In the genomic region with DNA sequence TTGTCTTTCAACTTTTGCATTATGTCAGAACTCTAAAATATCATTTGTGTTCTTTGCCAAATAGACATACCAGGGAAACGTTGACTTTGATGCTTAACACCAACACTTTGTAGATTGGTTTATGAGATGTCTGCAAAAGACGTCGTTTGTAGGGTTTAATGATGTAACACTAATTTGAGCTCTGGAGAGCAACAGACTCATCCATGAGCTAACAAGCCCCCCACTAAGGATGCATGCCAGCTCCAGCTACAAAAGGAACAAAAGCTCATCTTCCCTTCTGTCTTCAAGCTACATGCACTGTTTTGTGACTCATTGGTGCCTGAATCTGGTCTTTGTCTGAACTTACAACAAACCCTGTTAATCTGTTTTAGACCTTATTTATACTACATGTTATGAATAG, we compare ENCODE assay signal across 29 mouse cellular contexts. TPM values are rescaled to one million over a fixed set of nuclear protein-coding genes. Genes with fewer than 3 reads are reported as not detected.
"Had no signal": no experiment of that assay in that cellular context is flagged by ENCODE, and none has a peak within 500 bp of the region (broad histone marks: within the 10 kb centered on the region; RNA-seq: fewer than 3 reads in every experiment).

No protein-coding gene starts in this region.

- ATAC-seq: hindbrain, postnatal 0 days; intestine, embryonic 16.5 days; liver, embryonic 12.5 days had no signal

- H3K4me1 ChIP-seq: heart, embryonic 13.5 days; heart, embryonic 15.5 days; hindbrain, embryonic 13.5 days; kidney, embryonic 15.5 days; limb, embryonic 13.5 days; limb, embryonic 15.5 days; liver, embryonic 12.5 days had no signal

- H3K36me3 ChIP-seq: heart, embryonic 13.5 days; heart, embryonic 15.5 days; hindbrain, embryonic 13.5 days; hindbrain, embryonic 15.5 days; kidney, embryonic 15.5 days; limb, embryonic 13.5 days; limb, embryonic 15.5 days; liver, embryonic 12.5 days had no signal

- H3K4me3 ChIP-seq: gastrocnemius, adult 2 months; heart, adult 2 months; heart, embryonic 13.5 days; heart, embryonic 15.5 days; hindbrain, embryonic 13.5 days; hindbrain, embryonic 15.5 days; kidney, embryonic 15.5 days; limb, embryonic 13.5 days; limb, embryonic 15.5 days; liver, embryonic 12.5 days had no signal

- H3K9me3 ChIP-seq: heart, embryonic 13.5 days; heart, embryonic 15.5 days; hindbrain, embryonic 13.5 days; hindbrain, embryonic 15.5 days; kidney, embryonic 15.5 days; limb, embryonic 13.5 days; limb, embryonic 15.5 days; liver, embryonic 12.5 days had no signal

- H3K27ac ChIP-seq: gastrocnemius, adult 2 months; heart, adult 2 months; heart, embryonic 13.5 days; heart, embryonic 15.5 days; hindbrain, embryonic 13.5 days; hindbrain, embryonic 15.5 days; hindbrain, postnatal 0 days; kidney, embryonic 15.5 days; kidney, postnatal 0 days; limb, embryonic 13.5 days; limb, embryonic 15.5 days; liver, embryonic 12.5 days had no signal

- DNase-seq: gastrocnemius, adult 2 months; gastrocnemius, postnatal 10 days; gastrocnemius, postnatal 25 days; heart, adult 11 months; heart, adult 2 months; heart, postnatal 14 days; heart, postnatal 36 days; kidney, adult 11 months; kidney, adult 2 months; kidney, adult 9 months; kidney, postnatal 14 days; kidney, postnatal 36 days; layer of hippocampus, adult 9-11 months; layer of hippocampus, postnatal 36 days; left cerebral cortex, postnatal 4 days had no signal

- H3K4me2 ChIP-seq: heart, embryonic 11.5 days; heart, embryonic 13.5 days; heart, embryonic 15.5 days; hindbrain, embryonic 13.5 days; hindbrain, embryonic 15.5 days; kidney, embryonic 15.5 days; limb, embryonic 13.5 days; limb, embryonic 15.5 days; liver, embryonic 12.5 days had no signal

- H3K27me3 ChIP-seq: heart, embryonic 13.5 days; heart, embryonic 15.5 days; hindbrain, embryonic 13.5 days; hindbrain, embryonic 15.5 days; kidney, embryonic 15.5 days; limb, embryonic 13.5 days; limb, embryonic 15.5 days; liver, embryonic 12.5 days had no signal

- H3K9ac ChIP-seq: heart, embryonic 13.5 days; heart, embryonic 15.5 days; hindbrain, embryonic 13.5 days; hindbrain, embryonic 15.5 days; kidney, embryonic 15.5 days; limb, embryonic 13.5 days; limb, embryonic 15.5 days; liver, embryonic 12.5 days had no signal

RNA-seq across cellular contexts. Expression of gene Cntn1, which starts 28.5 kb away (rescaled TPM):
- total RNA-seq: heart, postnatal 36 days; hematopoietic stem cell, adult 5-6 weeks; liver, adult 2 months had no signal
- polyA plus RNA-seq: liver, adult 2 months had no signal
